Mouse (Mus musculus) heart, embryonic 16.5 days (tissue): Measurements from ENCODE around the gene Gabpb1. TPM values are rescaled to one million over a fixed set of nuclear protein-coding genes. Genes with fewer than 3 reads are reported as not detected.
A peak's percentile ranks its signal among the peaks of the same experiment; 100 is the strongest.

Source experiments
- ATAC-seq: fragments of 200-750 bp; cut with Nextera tagmentation; replicated peaks from 2 replicates; pipeline ENCODE4 v1.8.0; 2017; ENCODE audit warnings: moderate number of reproducible peaks; ENCODE audit not compliant: insufficient read depth, low FRiP score; ENCODE audit errors: extremely low read depth
- H3K27ac ChIP-seq: fragments of 300-500 bp; sonication (generic); 2 replicates; pipeline ENCODE4 v1.5.1; 2014; ENCODE audit warnings: mild to moderate bottlenecking, low read length, control low read depth, moderate library complexity
- H3K27me3 ChIP-seq: fragments of 300-500 bp; sonication (generic); 2 replicates; pipeline ENCODE4 v1.6.1; 2014; ENCODE audit warnings: low read length, mixed read lengths; ENCODE audit not compliant: control insufficient read depth, insufficient read depth
- H3K36me3 ChIP-seq: fragments of 300-500 bp; sonication (generic); 2 replicates; pipeline ENCODE4 v1.6.1; 2014; ENCODE audit not compliant: control insufficient read depth, insufficient read depth
- H3K4me1 ChIP-seq: fragments of 300-500 bp; sonication (generic); 2 replicates; pipeline ENCODE4 v1.6.1; 2014; ENCODE audit warnings: low read length, mixed read lengths; ENCODE audit not compliant: control insufficient read depth, insufficient read depth
- H3K4me2 ChIP-seq: fragments of 300-500 bp; sonication (generic); 2 replicates; pipeline ENCODE4 v1.6.1; 2014; ENCODE audit warnings: low read depth, mild to moderate bottlenecking, control low read depth, low read length
- H3K4me3 ChIP-seq: fragments of 300-500 bp; sonication (generic); 2 replicates; pipeline ENCODE4 v1.5.1; 2014; ENCODE audit warnings: mild to moderate bottlenecking, control low read depth, low read length
- H3K9ac ChIP-seq: fragments of 300-500 bp; sonication (generic); 2 replicates; pipeline ENCODE4 v1.6.1; 2014; ENCODE audit warnings: low read length, control low read depth
- H3K9me3 ChIP-seq: fragments of 300-500 bp; sonication (generic); replicated peaks from 2 replicates; pipeline ENCODE4 v1.6.1; 2016; ENCODE audit warnings: low read length; ENCODE audit not compliant: control insufficient read depth
- WGBS: fragments of 180-500 bp; shearing (Covaris S2); extraction: QIAGEN DNeasy Blood & Tissue Kit; methylation state at CpG from one replicate; pipeline ENCODE4 v1.1.7; 2014; 5-methylcytosine and 5-hydroxymethylcytosine counted together
- polyA plus RNA-seq: library from polyadenylated mRNA; unstranded; fragments of >200 nt; fragmentation: Nextera tagmentation; extraction: Ambion mirVana; gene quantifications from 2 replicates; pipeline ENCODE4 v1.2.1, GENCODE M21; 2015

Gabpb1 gene
- polyA plus RNA-seq: 31.4 and 34.6 TPM in 2 replicates

GRCm38 (mm10) chr2:126676122-126676515, at the start of gene Gabpb1:
Gene Gabpb1, minus strand, starts transcription at chr2:126676337.
- no peak for ATAC-seq
- Histone ChIP-seq H3K9ac (peak within 1 kb of the TSS; percentile 98), H3K27me3 (no peaks in the 10 kb centered on the region), H3K27ac (peak within 1 kb of the TSS; percentile 100), H3K4me3 (peak within 1 kb of the TSS; percentile 93), H3K9me3 (no peaks in the 10 kb centered on the region; the same call in 1 of the 2 replicates), H3K4me1 (peaks cover 27% of the 10 kb centered on the region), H3K4me2 (peak within 1 kb of the TSS; percentile 89), H3K36me3 (peaks cover 8% of the 10 kb centered on the region)
- WGBS: 20% methylated on average over 12 of the region's 12 CpGs

GRCm38 (mm10) chr2:126712950-126713349, 36.8 kb upstream of the Gabpb1 start:
- no peak for ATAC-seq
- Histone ChIP-seq H3K4me3 (no peak overlapping the region), H3K36me3 (peaks cover 3% of the 10 kb centered on the region; the same call in 1 of the 2 replicates), H3K4me2 (no peak overlapping the region), H3K9ac (no peak overlapping the region), H3K9me3 (no peaks in the 10 kb centered on the region), H3K4me1 (peaks cover 6% of the 10 kb centered on the region), H3K27ac (no peak overlapping the region), H3K27me3 (no peaks in the 10 kb centered on the region)

GRCm38 (mm10) chr2:126712526-126712925, 36.4 kb upstream of the Gabpb1 start:
- Histone ChIP-seq H3K4me2 (no peak overlapping the region), H3K27me3 (no peaks in the 10 kb centered on the region), H3K27ac (no peak overlapping the region), H3K4me1 (peaks cover 8% of the 10 kb centered on the region), H3K4me3 (no peak overlapping the region), H3K9ac (no peak overlapping the region), H3K9me3 (no peaks in the 10 kb centered on the region), H3K36me3 (peaks cover 3% of the 10 kb centered on the region; the same call in 1 of the 2 replicates)
- 97% methylated on average over 5 of the region's 5 CpGs for WGBS
- no peak for ATAC-seq

GRCm38 (mm10) chr2:126708361-126708760, 32.2 kb upstream of the Gabpb1 start:
- H3K9ac ChIP-seq: peak overlapping the region; percentile 96; the same call in 1 of the 2 replicates
- H3K4me3 ChIP-seq: peak overlapping the region; percentile 96
- peaks cover 4% of the 10 kb centered on the region; the same call in 1 of the 2 replicates for H3K27me3 ChIP-seq
- H3K27ac ChIP-seq: no peak overlapping the region
- H3K9me3 ChIP-seq: no peaks in the 10 kb centered on the region
- ATAC-seq: no peak
- H3K4me1 ChIP-seq: peaks cover 8% of the 10 kb centered on the region
- WGBS: 69% methylated on average over 4 of the region's 4 CpGs
- peak overlapping the region; percentile 78 for H3K4me2 ChIP-seq
- H3K36me3 ChIP-seq: no peaks in the 10 kb centered on the region; the same call in 1 of the 2 replicates

- H3K4me3 ChIP-seq: peak overlapping the region; percentile 96
- peaks cover 4% of the 10 kb centered on the region; the same call in 1 of the 2 replicates for H3K27me3 ChIP-seq
- peak; percentile 80 for ATAC-seq
- peak overlapping the region; percentile 78 for H3K4me2 ChIP-seq
- peak overlapping the region; percentile 85 for H3K27ac ChIP-seq
- H3K36me3 ChIP-seq: no peaks in the 10 kb centered on the region; the same call in 1 of the 2 replicates
- WGBS: under 1% methylated on average over 23 of the region's 23 CpGs
- H3K4me1 ChIP-seq: peaks cover 8% of the 10 kb centered on the region
- peak overlapping the region; percentile 96 for H3K9ac ChIP-seq
- H3K9me3 ChIP-seq: no peaks in the 10 kb centered on the region
These were observed 31.3 kb upstream of the Gabpb1 start for GRCm38 (mm10) chr2:126707438-126707779.

- WGBS: 3% methylated on average over 47 of the region's 47 CpGs
- peaks cover 8% of the 10 kb centered on the region for H3K4me1 ChIP-seq
- H3K9me3 ChIP-seq: no peaks in the 10 kb centered on the region
- H3K36me3 ChIP-seq: no peaks in the 10 kb centered on the region; the same call in 1 of the 2 replicates
- peaks cover 4% of the 10 kb centered on the region; the same call in 1 of the 2 replicates for H3K27me3 ChIP-seq
- H3K4me2 ChIP-seq: peak within 1 kb of the TSS; percentile 90
- peak within 1 kb of the TSS; percentile 96 for H3K9ac ChIP-seq
- ATAC-seq: peak; percentile 100
- H3K4me3 ChIP-seq: peak within 1 kb of the TSS; percentile 96
- H3K27ac ChIP-seq: peak within 1 kb of the TSS; percentile 85
These were observed 30.8 kb upstream of the Gabpb1 start, which contains the start of gene Usp8 for GRCm38 (mm10) chr2:126706759-126707437. Gene Usp8, plus strand, starts transcription at chr2:126707328.

- no peaks in the 10 kb centered on the region for H3K4me1 ChIP-seq
- no peak overlapping the region for H3K4me3 ChIP-seq
- no peaks in the 10 kb centered on the region for H3K27me3 ChIP-seq
- H3K27ac ChIP-seq: no peak overlapping the region
- no peak overlapping the region for H3K9ac ChIP-seq
- no peaks in the 10 kb centered on the region for H3K36me3 ChIP-seq
- no peak overlapping the region for H3K4me2 ChIP-seq
- H3K9me3 ChIP-seq: no peaks in the 10 kb centered on the region
- WGBS: 77% methylated on average over 6 of the region's 6 CpGs
- no peak for ATAC-seq
These were observed 19.1 kb upstream of the Gabpb1 start for GRCm38 (mm10) chr2:126695285-126695684.

GRCm38 (mm10) chr2:126691290-126691689, 15.2 kb upstream of the Gabpb1 start:
- Histone ChIP-seq H3K4me1 (no peaks in the 10 kb centered on the region), H3K27ac (no peak overlapping the region), H3K27me3 (no peaks in the 10 kb centered on the region), H3K4me3 (no peak overlapping the region), H3K4me2 (no peak overlapping the region), H3K36me3 (no peaks in the 10 kb centered on the region), H3K9me3 (no peaks in the 10 kb centered on the region), H3K9ac (no peak overlapping the region)
- no peak for ATAC-seq
- 69% methylated on average over 3 of the region's 3 CpGs for WGBS

GRCm38 (mm10) chr2:126682937-126683336, 6.8 kb upstream of the Gabpb1 start:
- WGBS: 46% methylated on average over 1 of the region's 1 CpGs
- Histone ChIP-seq H3K4me2 (no peak overlapping the region), H3K27ac (peak overlapping the region; percentile 57), H3K4me1 (peaks cover 12% of the 10 kb centered on the region; the same call in 1 of the 2 replicates), H3K9ac (no peak overlapping the region), H3K27me3 (no peaks in the 10 kb centered on the region), H3K9me3 (no peaks in the 10 kb centered on the region; the same call in 1 of the 2 replicates), H3K36me3 (peaks cover 8% of the 10 kb centered on the region), H3K4me3 (no peak overlapping the region)
- ATAC-seq: no peak
